In genomic region chr11:77784894-77785293, GRCm38 (mm10) we compare ENCODE assay signal across 11 mouse cellular contexts. TPM values are rescaled to one million over a fixed set of nuclear protein-coding genes. Genes with fewer than 3 reads are reported as not detected.
A peak's percentile ranks its signal among the peaks of the same experiment; 100 is the strongest.
DNase-seq lines count a peak whose midpoint lies in the region; ATAC-seq and TF ChIP-seq lines count a peak whose summit lies in the region.
"Had no signal": no experiment of that assay in that cellular context is flagged by ENCODE, and none has a peak within 500 bp of the region (broad histone marks: within the 10 kb centered on the region; RNA-seq: fewer than 3 reads in every experiment).

No protein-coding gene starts in this region.

- TF ChIP-seq EP300 in stomach, postnatal 0 days (optimal IDR thresholded peaks at IDR 0.05) = no peak

- no peak for DNase-seq in heart, postnatal 25 days (ENCODE audit: low spot score)
- no peak for DNase-seq in midbrain, embryonic 14.5 days
- no peak for DNase-seq in stomach, postnatal 0 days (ENCODE audit: low spot score)
- DNase-seq in cerebellum, postnatal 4 days (ENCODE audit: low spot score in 2 of 2) = no peak
- DNase-seq in cerebellum, postnatal 14 days = no peak
- DNase-seq: gastrocnemius, postnatal 14 days; spleen, adult 18-20 months had no signal

- peak overlapping the region; percentile 33 for H3K4me2 ChIP-seq in heart, embryonic 11.5 days
- no peak overlapping the region for H3K4me2 ChIP-seq in midbrain, embryonic 14.5 days (ENCODE audit: low read length)
- no peak overlapping the region for H3K4me2 ChIP-seq in midbrain, embryonic 15.5 days
- no peak overlapping the region for H3K4me2 ChIP-seq in limb, embryonic 13.5 days (replicated peaks)
- H3K4me2 ChIP-seq in stomach, postnatal 0 days (replicated peaks; ENCODE audit: low read depth) = peak overlapping the region; percentile 29; the same call in 1 of the 2 replicates

- 43% methylated on average over 9 of the region's 9 CpGs for WGBS in heart, embryonic 11.5 days (ENCODE audit: insufficient replicate concordance)
- WGBS in midbrain, embryonic 14.5 days = 85% methylated on average over 9 of the region's 9 CpGs
- 84% methylated on average over 9 of the region's 9 CpGs for WGBS in midbrain, embryonic 15.5 days
- 83% methylated on average over 9 of the region's 9 CpGs for WGBS in limb, embryonic 13.5 days
- WGBS in stomach, postnatal 0 days = 53% methylated on average over 9 of the region's 9 CpGs

- intact Hi-C loops in heart, postnatal 25 days (cut with DNase I) = no loop called here

- H3K27me3 ChIP-seq in heart, embryonic 11.5 days (ENCODE audit: control insufficient read depth, insufficient read depth, low read length) = no peaks in the 10 kb centered on the region
- H3K27me3 ChIP-seq in midbrain, embryonic 14.5 days (ENCODE audit: control insufficient read depth, insufficient read depth, low read length) = no peaks in the 10 kb centered on the region
- no peaks in the 10 kb centered on the region for H3K27me3 ChIP-seq in midbrain, embryonic 15.5 days (replicated peaks)
- H3K27me3 ChIP-seq in limb, embryonic 13.5 days = no peaks in the 10 kb centered on the region
- no peaks in the 10 kb centered on the region for H3K27me3 ChIP-seq in stomach, postnatal 0 days (ENCODE audit: control insufficient read depth, insufficient read depth, low read length)

- H3K9ac ChIP-seq in heart, embryonic 11.5 days (ENCODE audit: low read depth, low read length) = no peak overlapping the region
- H3K9ac ChIP-seq in midbrain, embryonic 14.5 days (replicated peaks; ENCODE audit: low read length) = no peak overlapping the region
- H3K9ac ChIP-seq in midbrain, embryonic 15.5 days = no peak overlapping the region
- H3K9ac ChIP-seq in limb, embryonic 13.5 days = no peak overlapping the region
- peak overlapping the region; percentile 52; the same call in 1 of the 2 replicates for H3K9ac ChIP-seq in stomach, postnatal 0 days (ENCODE audit: low read length)

- H3K27ac ChIP-seq in heart, embryonic 11.5 days (ENCODE audit: low read depth, low read length) = peak overlapping the region; percentile 96
- peak overlapping the region; percentile 20; the same call in 1 of the 2 replicates for H3K27ac ChIP-seq in midbrain, embryonic 14.5 days (replicated peaks; ENCODE audit: low read depth, low read length)
- H3K27ac ChIP-seq in midbrain, embryonic 15.5 days = no peak overlapping the region
- peak overlapping the region; percentile 87 for H3K27ac ChIP-seq in limb, embryonic 13.5 days
- peak overlapping the region; percentile 96 for H3K27ac ChIP-seq in stomach, postnatal 0 days (replicated peaks)

- no peaks in the 10 kb centered on the region for H3K9me3 ChIP-seq in heart, embryonic 11.5 days (replicated peaks; ENCODE audit: control insufficient read depth, low read length)
- H3K9me3 ChIP-seq in midbrain, embryonic 14.5 days (ENCODE audit: control insufficient read depth, low read length) = no peaks in the 10 kb centered on the region
- no peaks in the 10 kb centered on the region for H3K9me3 ChIP-seq in midbrain, embryonic 15.5 days
- H3K9me3 ChIP-seq in limb, embryonic 13.5 days = no peaks in the 10 kb centered on the region
- no peaks in the 10 kb centered on the region for H3K9me3 ChIP-seq in stomach, postnatal 0 days (ENCODE audit: control insufficient read depth, low read length)

- H3K4me1 ChIP-seq in heart, embryonic 11.5 days (ENCODE audit: control insufficient read depth, insufficient read depth, low read length) = peaks cover 39% of the 10 kb centered on the region
- H3K4me1 ChIP-seq in midbrain, embryonic 14.5 days (ENCODE audit: control insufficient read depth, insufficient read depth, low read length) = peaks cover 22% of the 10 kb centered on the region
- peaks cover 40% of the 10 kb centered on the region for H3K4me1 ChIP-seq in midbrain, embryonic 15.5 days
- H3K4me1 ChIP-seq in limb, embryonic 13.5 days = peaks cover 46% of the 10 kb centered on the region
- peaks cover 26% of the 10 kb centered on the region for H3K4me1 ChIP-seq in stomach, postnatal 0 days (replicated peaks; ENCODE audit: control insufficient read depth, insufficient read depth)

- H3K4me3 ChIP-seq in heart, embryonic 11.5 days (ENCODE audit: low read depth, low read length) = no peak overlapping the region
- no peak overlapping the region for H3K4me3 ChIP-seq in midbrain, embryonic 14.5 days (replicated peaks; ENCODE audit: low read depth, low read length)
- H3K4me3 ChIP-seq in midbrain, embryonic 15.5 days = no peak overlapping the region
- no peak overlapping the region for H3K4me3 ChIP-seq in limb, embryonic 13.5 days
- no peak overlapping the region for H3K4me3 ChIP-seq in stomach, postnatal 0 days (ENCODE audit: low read depth, low read length)

- no peaks in the 10 kb centered on the region for H3K36me3 ChIP-seq in heart, embryonic 11.5 days (ENCODE audit: control insufficient read depth, insufficient read depth, low read length)
- peaks cover 11% of the 10 kb centered on the region; the same call in 1 of the 2 replicates for H3K36me3 ChIP-seq in midbrain, embryonic 14.5 days (ENCODE audit: control insufficient read depth, insufficient read depth, low read length)
- H3K36me3 ChIP-seq in midbrain, embryonic 15.5 days (replicated peaks) = no peaks in the 10 kb centered on the region
- peaks cover 14% of the 10 kb centered on the region for H3K36me3 ChIP-seq in limb, embryonic 13.5 days
- no peaks in the 10 kb centered on the region for H3K36me3 ChIP-seq in stomach, postnatal 0 days (ENCODE audit: control insufficient read depth, insufficient read depth, low read length)

- ATAC-seq in heart, embryonic 11.5 days (replicated peaks; ENCODE audit: insufficient number of reproducible peaks, low FRiP score, low TSS enrichment) = no peak
- ATAC-seq in midbrain, embryonic 14.5 days (ENCODE audit: low FRiP score, low TSS enrichment) = no peak
- ATAC-seq in midbrain, embryonic 15.5 days (replicated peaks) = no peak
- ATAC-seq in limb, embryonic 13.5 days (ENCODE audit: low FRiP score, low read depth) = no peak
- no peak for ATAC-seq in stomach, postnatal 0 days (ENCODE audit: low FRiP score, low TSS enrichment)

- TF ChIP-seq CTCF in stomach, postnatal 0 days (IDR thresholded peaks at IDR 0.05; ENCODE audit: low read depth) = no peak

RNA-seq across cellular contexts. Expression of gene Gm10277, which starts 2.7 kb away (rescaled TPM):
- 0.55 and 0.87 TPM in 2 replicates for polyA plus RNA-seq in heart, embryonic 11.5 days (2014; fragmentation: Nextera tagmentation; extraction: Ambion mirVana)
- total RNA-seq in heart, postnatal 25 days (2021) = not detected
- polyA plus RNA-seq in midbrain, embryonic 14.5 days (2014; fragmentation: Nextera tagmentation; extraction: Ambion mirVana) = 1.0 and 1.6 TPM in 2 replicates
- polyA plus RNA-seq in midbrain, embryonic 15.5 days (2015; fragmentation: Nextera tagmentation; extraction: Ambion mirVana) = 2.3 and 3.0 TPM in 2 replicates
- 1.8 and 2.4 TPM in 2 replicates for polyA plus RNA-seq in limb, embryonic 13.5 days (2015; fragmentation: Nextera tagmentation; extraction: Ambion mirVana)
- 0.40 TPM in 2 replicates for polyA plus RNA-seq in stomach, postnatal 0 days (2015; fragmentation: Nextera tagmentation; extraction: Ambion mirVana)
- total RNA-seq: gastrocnemius, postnatal 14 days had no signal

RNA-seq across cellular contexts. Expression of gene Myo18a, which starts 21.8 kb away (rescaled TPM):
- polyA plus RNA-seq in heart, embryonic 11.5 days (2014; fragmentation: Nextera tagmentation; extraction: Ambion mirVana) = 94.0 and 96.7 TPM in 2 replicates
- 100 to 1,000 TPM; 273 to 280 TPM for total RNA-seq in heart, postnatal 25 days (2021)
- 42.3 and 49.7 TPM in 2 replicates for polyA plus RNA-seq in midbrain, embryonic 14.5 days (2014; fragmentation: Nextera tagmentation; extraction: Ambion mirVana)
- polyA plus RNA-seq in midbrain, embryonic 15.5 days (2015; fragmentation: Nextera tagmentation; extraction: Ambion mirVana) = 51.9 and 58.5 TPM in 2 replicates
- 33.7 and 40.5 TPM in 2 replicates for polyA plus RNA-seq in limb, embryonic 13.5 days (2015; fragmentation: Nextera tagmentation; extraction: Ambion mirVana)
- polyA plus RNA-seq in stomach, postnatal 0 days (2015; fragmentation: Nextera tagmentation; extraction: Ambion mirVana) = 34.3 and 38.7 TPM in 2 replicates

RNA-seq across cellular contexts. Expression of gene Cryba1, which starts 59.8 kb away (rescaled TPM):
- not detected in 2 replicates for polyA plus RNA-seq in heart, embryonic 11.5 days (2014; fragmentation: Nextera tagmentation; extraction: Ambion mirVana)
- not detected for total RNA-seq in heart, postnatal 25 days (2021)
- polyA plus RNA-seq in midbrain, embryonic 14.5 days (2014; fragmentation: Nextera tagmentation; extraction: Ambion mirVana) = 0.41 and 0.69 TPM in 2 replicates
- 0.31 and 0.53 TPM in 2 replicates for polyA plus RNA-seq in midbrain, embryonic 15.5 days (2015; fragmentation: Nextera tagmentation; extraction: Ambion mirVana)
- not detected in 2 replicates for polyA plus RNA-seq in limb, embryonic 13.5 days (2015; fragmentation: Nextera tagmentation; extraction: Ambion mirVana)
- not detected in 2 replicates for polyA plus RNA-seq in stomach, postnatal 0 days (2015; fragmentation: Nextera tagmentation; extraction: Ambion mirVana)
- total RNA-seq: gastrocnemius, postnatal 14 days had no signal
- polyA plus RNA-seq: CD4-positive, CD25-positive, alpha-beta regulatory T cell, adult 4 months had no signal

Comparison
In these comparisons a context has a peak if more than half of its experiments do, and no peak if none do; other contexts are left out.
1. H3K4me2 ChIP-seq: peak in heart, embryonic 11.5 days (single experiment) and stomach, postnatal 0 days (single experiment); none in midbrain, embryonic 14.5 days (single experiment), midbrain, embryonic 15.5 days (single experiment) and limb, embryonic 13.5 days (single experiment).